Mouse (Mus musculus): ENCODE data around the gene Lrguk. TPM values are rescaled to one million over a fixed set of nuclear protein-coding genes. Genes with fewer than 3 reads are reported as not detected.

Gene Lrguk
- total RNA-seq, 2 experiments from 2014 or later, result 0.02 to 0.04 TPM

GRCm38 (mm10) chr6:34129261-34129660 lies 100.0 kb downstream of the Lrguk start:
- DNase-seq, result no peak
- intact Hi-C loops (cut with DNase I; ENCODE audit: low total_unique reads), result no loop called here

DNA sequence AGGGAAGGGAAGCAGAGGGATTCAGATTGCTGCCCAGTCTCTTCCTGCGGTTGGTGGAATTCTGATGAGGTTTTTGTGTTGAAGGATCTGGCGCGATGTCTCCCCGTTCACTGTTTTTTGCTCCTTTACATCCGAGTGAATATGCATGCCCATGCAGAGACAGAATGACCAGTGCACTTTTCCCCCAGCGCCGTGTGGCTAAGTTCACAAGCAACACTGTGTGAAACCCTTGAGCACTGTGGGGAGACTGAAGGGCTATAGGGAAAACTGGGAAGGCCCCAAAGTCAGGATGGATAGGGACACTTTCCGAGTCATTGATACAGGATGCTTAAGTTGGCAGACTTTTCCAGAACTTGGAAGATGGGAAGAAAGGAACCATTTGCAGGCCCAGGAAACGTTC lies 103.1 kb downstream of the Lrguk start:
- DNase-seq, result no peak
- intact Hi-C loops (cut with DNase I; ENCODE audit: low total_unique reads), result no loop called here

GRCm38 (mm10) chr6:34138366-34138765 lies 109.1 kb downstream of the Lrguk start:
- no peak for DNase-seq
- intact Hi-C loops (cut with DNase I; ENCODE audit: low total_unique reads), result no loop called here

- intact Hi-C loops (cut with DNase I; ENCODE audit: low total_unique reads), result no loop called here
- no peak for DNase-seq
These were observed 113.7 kb downstream of the Lrguk start for GRCm38 (mm10) chr6:34142931-34143330.

GRCm38 (mm10) chr6:34146042-34146441 lies 116.8 kb downstream of the Lrguk start:
- intact Hi-C loops (cut with DNase I; ENCODE audit: low total_unique reads), result no loop called here

DNA sequence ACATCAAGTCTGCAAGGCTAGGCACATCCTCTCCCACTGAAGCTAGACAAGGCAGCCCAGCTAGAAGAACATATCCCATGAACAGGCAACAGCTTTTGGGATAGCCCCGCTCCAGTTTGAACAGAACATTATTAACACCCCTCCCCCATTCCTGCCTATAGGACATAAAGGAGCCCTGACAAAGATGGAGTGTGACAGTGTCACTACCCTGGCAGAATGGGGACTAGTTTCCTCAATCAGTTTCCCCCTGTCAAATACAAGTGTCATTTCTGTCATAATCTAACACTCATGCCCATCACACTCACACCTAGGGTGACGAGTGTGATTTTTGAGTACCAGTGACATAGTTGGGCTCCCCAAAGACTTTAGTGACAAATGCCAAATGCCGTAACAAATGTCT lies 118.8 kb downstream of the Lrguk start:
- DNase-seq, result no peak
- intact Hi-C loops (cut with DNase I; ENCODE audit: low total_unique reads), result no loop called here

More at GRCm38 (mm10) chr6:34146042-34146441, 116.8 kb downstream of the Lrguk start:
- DNase-seq, result no peak

DNA sequence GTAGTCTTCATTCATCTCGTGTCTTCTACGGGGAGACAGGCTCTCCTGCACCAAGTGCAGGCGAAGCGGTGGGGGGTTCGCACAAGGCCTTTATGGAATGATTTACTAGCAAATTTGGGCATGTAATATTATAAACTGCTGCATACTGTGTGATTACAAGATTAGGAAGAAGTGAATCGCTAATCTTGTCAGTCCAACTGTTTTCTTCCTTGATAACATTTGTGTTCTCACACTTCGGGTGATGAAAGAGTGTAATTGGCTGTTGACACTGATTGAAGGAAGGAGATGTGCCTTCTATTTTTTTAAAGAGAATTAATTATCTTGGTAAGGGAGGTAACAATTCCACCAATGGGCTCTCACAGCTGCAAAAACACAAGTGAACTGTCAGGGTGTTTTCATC lies 119.4 kb downstream of the Lrguk start:
- intact Hi-C loops (cut with DNase I; ENCODE audit: low total_unique reads), result no loop called here
- DNase-seq, result no peak

GRCm38 (mm10) chr6:34149066-34149465 lies 119.8 kb downstream of the Lrguk start:
- intact Hi-C loops (cut with DNase I; ENCODE audit: low total_unique reads), result no loop called here
- no peak for DNase-seq

- intact Hi-C loops (cut with DNase I; ENCODE audit: low total_unique reads), result no loop called here
- no peak for DNase-seq
These were observed 120.6 kb downstream of the Lrguk start for GRCm38 (mm10) chr6:34149821-34150220.

DNA sequence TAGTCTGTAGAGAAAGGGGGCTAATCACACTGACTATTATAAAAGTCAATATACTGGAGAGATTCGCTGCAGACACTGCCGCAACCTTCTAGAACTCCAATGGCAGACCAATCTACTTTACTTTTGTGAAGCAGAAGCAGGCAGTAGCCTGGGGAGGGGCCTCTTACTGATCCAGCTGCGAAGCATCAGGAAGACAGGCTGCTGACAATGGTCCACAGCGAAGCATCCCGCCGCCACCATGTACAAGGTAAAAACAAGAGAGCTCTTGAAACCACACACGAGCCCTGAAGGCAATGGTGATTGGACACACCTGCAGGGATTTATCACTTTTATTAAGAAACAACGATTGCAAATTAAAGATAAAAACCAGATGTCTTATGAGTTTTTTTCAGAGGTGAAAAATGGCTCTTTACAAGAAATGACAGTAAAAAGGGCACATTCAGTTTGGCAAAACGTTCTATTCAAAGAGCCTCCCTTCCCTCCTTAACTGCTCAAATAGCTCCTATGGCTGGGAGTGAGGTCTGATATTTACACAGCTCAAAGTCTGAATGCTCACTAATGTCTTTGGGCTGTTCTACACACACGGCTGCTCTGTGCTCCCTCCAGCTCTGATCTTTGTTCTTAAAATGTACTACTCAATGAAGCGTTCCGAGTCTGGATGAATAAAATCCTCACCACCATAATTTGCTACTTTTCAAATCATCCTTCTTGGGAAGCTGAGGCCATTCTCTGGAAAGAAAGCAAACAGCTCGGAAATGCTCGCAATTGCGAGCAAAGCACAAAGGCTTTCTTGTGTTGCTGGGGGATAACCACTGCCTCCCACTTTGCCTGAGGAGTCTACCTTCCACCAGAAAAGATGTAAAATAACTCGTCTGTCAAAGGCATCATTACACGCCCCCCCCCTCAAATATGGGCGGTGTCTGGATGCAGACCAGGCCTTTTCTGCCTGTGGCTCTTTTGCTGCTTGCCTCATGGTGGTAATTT lies 124.1 kb downstream of the Lrguk start:
- intact Hi-C loops (cut with DNase I; ENCODE audit: low total_unique reads), result no loop called here
- no peak for DNase-seq

GRCm38 (mm10) chr6:34154202-34154601 lies 125.0 kb downstream of the Lrguk start:
- DNase-seq, result no peak
- intact Hi-C loops (cut with DNase I; ENCODE audit: low total_unique reads), result no loop called here

GRCm38 (mm10) chr6:34155137-34155804 lies 126.0 kb downstream of the Lrguk start:
- no peak for DNase-seq
- intact Hi-C loops (cut with DNase I; ENCODE audit: low total_unique reads), result no loop called here

- DNase-seq, result no peak
These were observed 126.8 kb downstream of the Lrguk start for GRCm38 (mm10) chr6:34156057-34156456.

GRCm38 (mm10) chr6:34156841-34157748 lies 127.8 kb downstream of the Lrguk start:
- intact Hi-C loops (cut with DNase I; ENCODE audit: low total_unique reads), result no loop called here
- no peak for DNase-seq

More at GRCm38 (mm10) chr6:34156057-34156456, 126.8 kb downstream of the Lrguk start:
- intact Hi-C loops (cut with DNase I; ENCODE audit: low total_unique reads), result no loop called here

DNA sequence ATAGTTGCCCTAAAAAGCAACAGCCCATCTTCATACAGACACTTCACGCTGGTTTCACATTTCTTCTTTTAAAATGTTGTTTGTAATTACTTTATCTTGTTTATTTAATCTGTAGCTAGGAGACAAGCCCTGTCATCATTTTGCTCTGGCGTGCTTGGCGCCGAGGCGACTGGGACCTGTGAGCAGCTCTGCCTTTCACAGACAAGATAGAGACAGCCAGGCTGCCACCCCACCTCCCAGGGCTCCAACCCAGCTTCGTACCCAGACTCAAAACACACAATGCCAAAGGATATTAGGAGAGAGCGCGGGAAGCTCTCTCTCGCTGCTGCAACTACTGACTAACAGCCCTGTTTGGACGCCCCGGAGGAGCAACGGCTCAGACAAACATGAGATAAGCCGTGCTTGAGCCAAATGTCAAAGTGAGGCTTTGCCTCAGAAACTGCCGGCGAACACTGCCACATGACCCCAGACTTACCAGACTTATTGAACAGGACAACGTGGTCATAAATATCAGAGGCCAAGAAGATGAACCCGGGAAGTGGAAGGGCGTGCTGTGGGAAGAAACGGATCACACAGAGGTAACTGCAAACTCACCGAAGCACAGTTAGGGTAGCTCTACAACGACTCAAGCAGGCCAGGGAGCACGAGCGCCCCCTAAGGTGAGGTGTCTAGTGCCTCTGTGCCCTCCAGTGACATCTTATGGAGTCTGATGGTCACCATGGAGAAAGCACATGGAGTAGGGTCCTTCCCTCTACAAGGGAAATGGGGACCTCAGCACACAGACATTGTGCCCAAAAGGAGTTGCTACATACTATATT lies 131.0 kb downstream of the Lrguk start:
- no peak for DNase-seq
- intact Hi-C loops (cut with DNase I; ENCODE audit: low total_unique reads), result no loop called here

DNA sequence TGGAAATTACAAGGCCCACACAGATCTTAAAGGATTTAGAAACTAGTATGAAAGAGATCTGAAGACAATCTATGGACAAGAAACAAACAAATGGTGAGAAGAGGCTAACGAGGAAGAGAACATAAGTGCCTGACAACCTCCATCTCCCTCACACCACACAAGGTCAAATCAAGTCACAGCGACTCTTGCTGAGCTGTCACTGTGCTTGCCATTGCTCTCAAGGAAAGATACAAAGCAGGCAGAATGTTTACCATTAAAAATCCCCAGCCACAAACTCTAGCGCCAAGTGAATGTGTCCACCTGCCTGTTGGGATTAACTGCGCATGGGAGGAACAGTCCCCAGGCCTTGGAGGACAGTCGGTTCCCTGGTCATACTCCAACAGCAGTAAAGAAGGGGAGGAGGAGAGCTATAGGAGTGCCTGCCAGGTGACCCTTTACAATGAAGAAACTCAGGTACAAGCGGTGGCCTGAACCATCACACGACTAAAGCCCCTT lies 131.6 kb downstream of the Lrguk start:
- intact Hi-C loops (cut with DNase I; ENCODE audit: low total_unique reads), result no loop called here
- no peak for DNase-seq

DNA sequence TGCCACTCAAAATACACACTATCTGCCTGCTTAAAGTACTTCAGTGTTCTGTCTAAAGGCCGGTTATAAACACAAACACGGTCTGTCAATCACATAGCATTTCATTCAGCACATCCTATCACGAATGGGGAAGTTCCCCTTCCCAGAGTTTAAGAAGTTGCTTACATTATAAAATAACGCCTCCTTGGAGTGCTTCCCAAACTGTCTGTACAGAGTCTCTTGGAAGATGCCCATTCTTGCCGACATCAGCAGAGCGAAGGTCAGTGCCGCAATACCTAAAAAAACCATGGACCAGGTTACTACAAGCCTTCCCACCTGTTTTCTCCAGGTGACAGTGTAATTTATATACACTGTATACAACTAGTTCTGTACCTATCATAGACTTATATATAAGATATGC lies 132.3 kb downstream of the Lrguk start:
- DNase-seq, result no peak
- intact Hi-C loops (cut with DNase I; ENCODE audit: low total_unique reads), result no loop called here

- intact Hi-C loops (cut with DNase I; ENCODE audit: low total_unique reads), result no loop called here
These were observed 133.4 kb downstream of the Lrguk start for GRCm38 (mm10) chr6:34162607-34163006.

GRCm38 (mm10) chr6:34163014-34163413 lies 133.8 kb downstream of the Lrguk start:
- no peak for DNase-seq
- intact Hi-C loops (cut with DNase I; ENCODE audit: low total_unique reads), result no loop called here

More at GRCm38 (mm10) chr6:34162607-34163006, 133.4 kb downstream of the Lrguk start:
- no peak for DNase-seq
